Mouse (Mus musculus) small intestine, adult 2 months (tissue): ENCODE data around the gene Galm.

Source experiments
- CTCF ChIP-seq: fragments of 200-500 bp; IDR thresholded peaks from 2 replicates; pipeline ENCODE4 v1.5.1; 2012; ENCODE audit warnings: low read depth, mild to moderate bottlenecking, control low read depth, inconsistent platforms, low read length, moderate library complexity, mixed read lengths; ENCODE audit not compliant: insufficient replicate concordance, insufficient read length; ENCODE audit errors: extremely low read depth
- POLR2A ChIP-seq: fragments of 200-500 bp; IDR thresholded peaks from 2 replicates; pipeline ENCODE4 v1.6.1; 2012; ENCODE audit warnings: low read depth, mild to moderate bottlenecking, control low read depth, inconsistent platforms, low read length, moderate library complexity

- TF ChIP-seq CTCF (no peak), POLR2A (no peak)
These were observed 47.6 kb downstream of the Galm start for GRCm38 (mm10) chr17:80174699-80175385.
